Mouse (Mus musculus): Measurements from ENCODE around the gene Dpp9.

GRCm38 (mm10) chr17:56162231-56162774 is 56.4 kb downstream of the Dpp9 start, which contains the start of gene Tnfaip8l1:
- 0 out of 2 replicates have a peak, but pooled peaks have one; percentile 16 for TF ChIP-seq CTCF (IDR thresholded peaks at IDR 0.05)
- TF ChIP-seq EP300 (IDR thresholded peaks at IDR 0.05; ENCODE audit: insufficient read depth, low read depth, low read length): no peak
- TF ChIP-seq POLR2A (IDR thresholded peaks at IDR 0.05; ENCODE audit: insufficient read depth, low read depth, low read length): peak; percentile 52

Data from heart, adult 2 months (tissue).